Mouse (Mus musculus) c-Kit-positive CD71-negative TER-119-negative erythroid progenitor cells, embryonic 14.5 days (primary cell): ENCODE data around the gene Rab40c.

ENCODE experiments used
- DNase-seq: peaks from one replicate; pipeline ENCODE4 v3.0.0-alpha.2; 2013; ENCODE audit warnings: low read depth

Gene Rab40c

DNA sequence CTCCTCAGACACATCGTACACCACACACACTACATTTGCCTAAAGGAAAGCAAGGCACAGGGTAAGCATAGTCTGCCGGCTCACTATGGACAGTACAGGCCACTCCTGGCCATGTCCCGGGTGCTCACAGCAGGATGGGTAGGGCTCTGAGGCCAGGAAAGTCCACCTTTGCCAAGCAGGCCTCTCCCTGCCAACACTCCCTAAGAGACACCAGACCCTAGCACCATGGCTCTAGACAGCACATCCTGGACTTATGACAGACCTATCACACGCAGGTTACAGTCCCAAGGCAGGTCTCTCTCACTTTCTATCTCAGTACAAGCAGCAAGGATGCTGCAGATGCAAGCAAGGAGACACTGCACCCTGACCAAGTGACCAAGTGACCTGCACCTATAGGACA is 76.4 kb downstream of the Rab40c start:
- no peak for DNase-seq

DNA sequence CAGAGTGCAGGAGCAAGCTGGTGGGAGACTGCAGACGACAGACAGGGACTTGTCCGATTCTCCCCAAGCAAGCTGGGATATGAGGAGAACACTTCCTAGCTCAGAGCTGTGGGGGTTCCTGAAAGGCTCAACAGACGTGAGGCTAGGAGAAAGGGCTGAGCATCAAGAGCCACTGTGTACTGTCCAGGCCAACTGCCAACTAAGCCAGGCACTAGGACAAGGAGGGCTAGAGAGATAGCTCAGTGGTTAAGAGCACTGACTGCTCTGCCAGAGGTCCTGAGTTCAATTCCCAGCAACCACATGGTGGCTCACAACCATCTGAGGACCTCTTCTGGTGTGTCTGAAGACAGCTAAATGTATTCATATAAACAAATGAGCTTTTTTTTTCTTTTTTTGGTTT is 77.0 kb downstream of the Rab40c start:
- no peak for DNase-seq

DNA sequence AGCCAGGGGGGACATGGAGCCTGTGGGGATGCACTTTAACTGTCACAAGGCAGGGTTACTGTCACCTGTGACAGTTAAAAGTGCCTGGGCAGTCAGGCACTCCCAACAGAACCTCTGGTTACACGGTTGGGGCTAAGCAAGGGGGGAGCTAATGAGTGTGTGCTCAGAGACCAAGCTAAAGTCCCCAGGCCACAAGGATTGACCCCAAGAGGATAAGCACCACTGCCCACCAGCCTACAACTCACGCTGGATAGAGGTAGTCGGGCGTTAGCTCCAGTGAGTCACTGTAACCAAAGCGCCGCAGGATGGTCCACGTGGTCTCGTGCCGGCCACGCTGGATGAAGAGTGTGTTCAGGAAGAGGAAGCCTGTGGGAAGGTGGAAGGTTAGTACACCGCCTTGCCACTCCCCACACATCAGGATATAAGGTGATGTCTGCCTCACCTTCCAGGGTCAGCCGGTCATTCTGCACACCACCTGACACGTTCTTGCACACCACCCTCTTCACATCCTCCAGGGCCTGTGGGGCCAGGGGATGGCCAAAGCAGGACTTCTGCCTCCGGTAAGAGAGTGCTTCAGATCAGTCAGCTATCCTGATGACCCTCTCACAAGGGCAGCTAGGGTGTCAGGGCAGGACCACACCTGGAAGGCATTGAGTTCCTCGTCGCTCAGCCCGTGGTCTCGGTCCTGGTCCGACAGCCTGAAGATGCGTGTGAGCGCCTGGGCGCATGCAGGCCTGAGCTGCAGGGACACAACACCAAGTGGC is 78.2 kb downstream of the Rab40c start, which contains the start of gene Gm20683:
TSS of gene Gm20683 (minus strand) at position 647 of the 764 bp plus-strand sequence.
- no peak for DNase-seq

DNA sequence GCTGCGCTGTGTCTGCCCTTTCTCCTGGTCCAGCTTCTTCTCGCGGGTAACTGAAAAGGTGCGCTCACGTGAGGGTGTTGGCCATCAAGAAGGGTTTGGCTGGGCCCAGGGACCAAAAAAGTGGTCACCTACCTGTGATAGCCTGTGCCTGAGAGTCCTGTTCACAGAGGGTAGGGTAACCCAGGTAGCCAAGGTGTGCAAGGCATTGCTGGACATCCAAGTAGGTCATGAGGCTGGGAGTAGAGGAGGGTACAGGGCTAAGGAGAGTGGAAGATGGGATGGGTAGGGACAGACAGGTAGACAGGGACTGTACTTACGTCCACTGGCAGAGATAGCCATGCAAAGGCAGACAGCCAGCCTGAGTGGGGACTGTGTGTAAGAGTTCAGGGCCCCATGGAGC is 79.0 kb downstream of the Rab40c start:
- no peak for DNase-seq

DNA sequence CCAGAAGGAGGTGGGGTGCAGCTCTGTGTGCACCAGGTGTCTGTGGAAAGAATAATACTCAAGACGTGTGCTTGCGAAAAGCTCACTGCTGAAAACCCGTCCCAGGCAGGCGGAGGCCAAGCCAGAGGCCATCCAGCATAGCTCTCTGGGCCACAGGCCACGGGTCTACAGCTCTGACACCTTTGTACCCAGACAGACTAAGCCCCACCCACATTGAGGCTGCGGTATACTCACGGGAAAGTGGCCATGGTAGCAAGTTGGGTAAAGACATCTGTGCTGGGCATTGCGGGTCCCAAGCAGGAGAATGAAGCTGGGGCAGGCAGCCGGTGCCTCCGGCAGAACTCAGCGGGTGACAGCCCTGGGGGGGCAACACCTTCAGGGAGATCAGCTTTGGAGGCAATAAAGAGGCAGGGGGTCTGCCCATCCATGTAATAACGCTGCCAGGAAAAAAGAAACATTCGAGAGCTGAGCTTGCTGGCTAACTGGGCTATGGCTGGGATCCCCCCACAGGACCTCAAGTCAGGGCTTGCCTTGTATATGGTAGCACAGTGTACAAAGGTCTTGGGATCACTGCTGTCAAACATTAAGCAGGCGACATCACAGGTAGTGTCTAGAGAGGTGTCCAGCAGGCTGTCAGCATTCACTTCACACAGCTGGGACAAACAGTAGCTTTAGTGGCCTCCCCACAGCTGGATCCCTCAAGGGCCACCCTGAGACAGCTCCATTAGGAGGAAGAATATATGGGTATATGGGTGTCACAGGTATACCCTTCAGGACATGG is 79.9 kb downstream of the Rab40c start:
- DNase-seq = no peak

DNA sequence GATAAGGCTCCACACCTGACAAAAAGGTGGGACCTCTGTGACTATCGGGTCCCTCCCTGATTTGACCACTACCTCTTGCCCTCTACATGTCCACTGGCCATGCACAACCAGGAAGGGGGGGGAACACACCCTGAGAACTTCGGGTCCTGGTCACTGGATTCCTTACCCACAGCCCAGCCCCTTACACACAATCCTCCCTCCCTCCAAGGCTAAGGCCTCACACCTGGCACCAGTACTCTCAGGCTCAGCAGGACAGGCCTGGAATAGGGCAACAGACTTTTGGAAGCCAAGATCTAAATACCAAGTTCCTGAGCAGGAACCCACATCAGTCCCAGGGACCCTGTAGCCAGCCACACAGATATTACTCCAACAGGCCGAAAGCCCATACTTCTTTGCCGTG is 80.6 kb downstream of the Rab40c start:
- DNase-seq = no peak

DNA sequence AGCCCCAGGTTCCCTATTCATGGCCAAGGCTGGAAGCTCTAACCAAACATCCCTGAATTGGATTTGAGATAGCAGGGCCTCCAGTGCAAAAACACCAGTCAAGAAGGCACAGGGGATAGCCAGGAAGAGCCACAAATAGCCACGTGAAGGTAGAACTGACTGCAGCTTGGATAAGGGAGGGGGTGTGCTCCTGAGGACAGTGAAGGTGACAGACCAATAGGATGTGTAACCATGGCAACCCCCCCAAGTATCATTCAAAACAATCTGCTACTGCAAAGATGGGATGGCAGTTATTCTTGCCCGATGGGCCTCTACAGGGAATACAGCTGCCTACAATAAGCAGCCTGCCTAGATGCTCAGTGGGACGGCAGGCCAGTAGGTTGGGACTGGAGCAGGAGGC is 82.0 kb downstream of the Rab40c start:
- DNase-seq = no peak

DNA sequence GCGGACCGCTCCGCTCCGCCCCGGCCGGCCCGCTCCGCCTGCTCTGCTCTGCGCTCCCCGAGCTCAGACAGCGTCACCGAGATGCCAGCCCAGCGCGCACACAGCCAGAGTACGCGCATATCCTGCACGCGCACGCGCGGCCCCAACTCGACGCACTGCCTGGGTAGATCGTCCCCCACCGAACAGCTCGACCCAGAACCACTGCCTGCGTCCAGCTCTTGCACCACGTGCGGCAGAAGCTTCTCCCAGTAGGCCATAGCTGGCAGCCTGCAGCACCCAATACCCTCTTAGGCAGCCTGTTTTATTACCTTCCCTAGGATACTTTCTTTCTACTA is 82.5 kb downstream of the Rab40c start, which contains the start of gene Rhbdl1:
TSS of gene Rhbdl1 (minus strand) at position 220 of the 335 bp plus-strand sequence.
- DNase-seq = no peak

DNA sequence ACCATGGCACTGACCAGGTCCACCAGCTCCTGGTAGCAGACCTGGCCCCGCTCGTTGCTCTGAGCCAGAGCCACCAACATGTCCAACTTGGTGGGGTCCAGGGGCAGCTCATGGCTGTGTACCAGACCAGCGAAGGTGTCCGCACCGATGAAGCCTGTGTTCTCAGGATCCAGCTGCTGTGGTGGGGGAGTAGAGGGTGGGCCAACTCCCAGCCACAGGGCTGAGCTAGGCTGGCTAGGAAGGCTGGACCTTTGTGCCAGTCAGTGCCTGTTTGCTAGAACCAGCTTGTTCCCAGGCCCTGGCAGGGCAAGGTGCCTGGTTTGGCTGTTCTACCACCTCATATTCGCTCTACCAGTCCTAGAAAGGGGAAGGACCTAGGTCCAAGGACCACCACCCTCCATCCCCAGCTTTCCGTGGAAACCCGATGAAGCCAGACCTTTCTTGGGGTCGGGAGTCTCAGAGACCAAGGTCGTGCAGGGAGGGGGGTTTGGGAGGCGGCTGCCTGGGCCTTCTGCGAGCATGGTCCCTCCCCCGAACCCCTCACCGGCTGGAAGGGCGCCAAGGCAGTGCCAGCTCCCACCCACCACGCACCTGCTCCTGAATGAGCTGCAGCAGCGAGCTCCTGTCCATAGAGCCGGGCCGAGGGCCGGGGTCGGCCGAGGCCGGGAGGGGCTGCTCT is 83.0 kb downstream of the Rab40c start:
- DNase-seq = no peak

DNA sequence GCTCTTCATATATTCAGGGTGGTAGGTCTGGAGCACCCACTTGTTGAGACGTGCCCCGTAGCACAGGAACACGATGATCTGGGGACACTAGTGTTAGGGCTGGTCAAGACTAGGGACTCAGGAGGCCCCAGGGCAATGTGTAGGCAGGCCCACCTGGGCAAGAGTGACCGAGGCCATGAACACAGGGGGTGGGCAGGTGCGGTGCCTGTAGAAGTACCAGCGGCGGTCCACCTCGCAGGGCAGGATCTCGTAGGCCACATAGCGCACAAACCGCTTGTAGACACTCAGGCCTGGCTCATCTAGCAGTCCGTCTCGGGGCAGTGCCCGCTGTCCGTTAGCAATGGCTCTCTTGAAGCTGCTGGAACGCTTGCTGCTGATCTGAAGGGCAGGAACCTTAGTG is 83.7 kb downstream of the Rab40c start:
- DNase-seq = no peak

DNA sequence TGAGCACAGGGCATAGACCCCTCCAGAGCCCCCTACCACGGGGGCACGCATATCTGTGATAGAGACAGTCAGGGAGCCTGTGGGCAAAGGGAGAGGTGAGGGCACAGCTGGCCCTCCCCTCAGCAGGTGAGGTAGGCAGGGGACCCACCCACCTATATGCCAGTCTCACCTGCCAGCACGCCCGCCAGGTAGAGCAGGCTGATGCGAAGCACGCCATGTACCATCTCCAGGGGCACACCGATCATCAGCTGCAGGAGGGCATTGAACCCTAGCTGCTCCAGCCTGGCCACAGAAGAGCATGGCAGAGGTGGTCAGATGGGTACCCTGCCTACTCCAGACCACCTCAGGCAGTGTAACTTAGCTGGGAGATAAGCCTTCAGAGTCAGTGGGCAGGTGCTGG is 84.2 kb downstream of the Rab40c start:
- no peak for DNase-seq

DNA sequence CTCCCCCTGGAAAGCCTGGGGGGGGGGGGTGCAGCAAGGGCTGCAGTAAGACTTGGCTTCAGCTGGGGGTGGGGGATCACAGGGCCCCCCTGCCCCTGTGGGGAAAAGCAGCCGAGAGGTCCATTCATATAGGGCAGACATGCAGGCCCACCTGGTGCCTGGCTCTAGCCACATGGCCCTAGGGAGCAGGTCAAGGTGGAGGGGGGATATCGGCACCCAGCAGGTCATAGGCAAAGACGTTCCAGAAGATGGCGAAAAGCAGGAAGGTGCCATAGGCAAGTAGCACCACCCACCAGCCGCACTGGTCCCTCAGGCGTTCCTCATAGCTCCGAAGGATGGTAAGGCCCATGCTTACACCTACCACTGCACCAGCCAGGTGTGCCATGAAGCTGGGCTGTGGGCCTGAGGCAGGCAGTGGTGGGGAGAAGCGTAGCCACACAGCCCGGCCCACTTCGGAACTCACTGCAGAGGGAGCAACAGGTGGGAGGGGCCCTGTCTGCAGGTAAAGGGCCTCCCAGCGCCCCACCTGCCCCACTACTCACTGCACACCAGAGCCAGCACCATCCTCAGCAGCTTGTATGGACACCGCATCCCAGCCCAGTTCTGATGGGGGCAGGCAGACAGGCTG is 84.8 kb downstream of the Rab40c start:
- no peak for DNase-seq

DNA sequence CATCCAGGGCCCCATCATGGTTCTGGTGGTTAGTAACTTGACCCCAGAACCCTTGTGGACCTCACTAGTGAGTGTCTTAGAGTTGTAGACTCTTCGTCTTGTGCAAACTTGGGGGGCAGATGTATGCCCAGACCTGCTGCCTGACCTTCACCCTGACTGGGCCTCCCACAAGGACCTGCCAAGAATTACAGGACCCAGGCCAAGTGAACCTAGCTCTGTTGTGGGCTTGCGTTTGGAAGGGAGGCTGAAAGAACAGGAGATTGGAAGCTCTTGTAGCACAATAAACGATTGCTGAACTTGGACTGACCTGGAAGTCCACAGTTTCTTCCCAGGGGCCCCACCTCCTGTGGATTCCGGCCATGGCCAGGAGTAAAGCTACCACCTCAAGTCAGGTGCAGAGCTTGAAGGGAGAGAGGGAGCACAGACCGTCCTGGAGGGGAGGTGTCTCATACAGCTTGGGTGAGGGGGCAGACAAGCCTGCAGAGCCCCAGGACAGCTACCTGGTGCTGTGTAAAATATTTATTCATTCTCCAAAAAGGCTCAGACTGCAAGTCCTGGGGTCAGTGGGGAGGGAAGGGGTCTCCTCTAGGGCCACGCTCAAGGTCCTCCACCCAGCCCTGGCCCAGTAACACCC is 85.4 kb downstream of the Rab40c start:
- DNase-seq = no peak

DNA sequence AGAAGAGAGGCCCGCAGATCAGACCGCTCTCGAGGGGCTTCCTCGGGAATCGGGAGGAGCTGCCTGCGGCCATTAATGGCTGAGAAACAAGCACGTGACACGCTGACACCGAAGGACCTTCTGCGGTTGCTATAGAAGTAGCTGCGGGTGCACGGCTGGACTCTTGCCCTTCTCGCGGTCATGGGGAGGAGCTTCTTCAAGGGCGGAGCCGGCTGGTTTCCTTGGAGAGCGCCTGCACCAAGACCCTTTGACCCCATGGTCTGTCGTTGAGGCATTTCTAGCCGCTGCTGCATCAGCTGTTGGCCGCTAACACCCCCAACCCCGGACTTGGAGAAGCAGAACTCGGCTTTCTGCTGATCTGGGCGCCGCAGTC is 86.2 kb downstream of the Rab40c start, which contains the start of gene Stub1:
TSS of gene Stub1 (minus strand) at position 114 of the 373 bp plus-strand sequence.
- peak; percentile 64 for DNase-seq

DNA sequence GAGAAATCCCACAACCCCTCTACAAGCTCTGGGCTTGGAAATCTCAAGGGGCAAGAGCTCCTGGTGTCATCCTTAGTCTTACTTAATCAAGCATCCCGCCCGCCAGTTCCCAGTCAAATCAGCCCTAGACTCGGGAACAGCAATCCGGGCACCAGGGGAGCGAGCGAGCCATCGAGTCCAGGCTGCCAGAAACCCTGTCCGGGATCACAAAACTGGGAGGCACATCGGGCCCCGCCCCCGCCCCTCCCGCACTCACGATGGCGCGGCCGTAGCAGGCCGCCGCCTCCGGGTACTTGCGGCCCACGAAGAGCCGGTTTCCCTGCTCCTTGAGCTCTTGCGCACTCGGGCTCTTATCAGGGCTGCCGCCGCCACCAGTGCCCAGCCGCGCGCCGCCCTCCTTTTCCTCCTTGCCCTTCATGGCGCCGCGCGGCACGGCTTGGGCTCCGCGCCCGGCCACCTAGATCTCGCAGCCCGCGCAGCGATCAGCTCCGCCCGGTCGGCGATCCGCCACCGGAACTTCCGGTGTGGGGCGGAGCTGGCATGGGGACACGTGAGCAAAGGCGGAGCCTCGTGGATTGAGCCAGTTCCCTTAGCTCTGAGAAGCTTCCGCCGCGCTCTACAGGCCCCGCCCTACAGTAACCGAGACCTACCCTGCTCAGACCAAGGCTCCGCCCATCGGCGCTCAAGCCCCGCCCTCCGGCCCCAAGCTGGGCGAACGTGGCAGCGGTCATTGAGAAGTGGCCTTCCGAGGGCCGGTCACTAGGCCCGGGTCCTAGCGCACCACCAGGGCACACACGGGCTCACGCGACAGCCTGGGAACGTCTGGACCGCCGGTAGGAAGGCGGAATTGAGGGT is 86.9 kb downstream of the Rab40c start:
- peak; percentile 97 for DNase-seq
